Mouse (Mus musculus): ENCODE measurements around the gene Wrnip1.

GRCm38 (mm10) chr13:32801693-32802221, at the start of gene Wrnip1:
- TF ChIP-seq CTCF (conservative IDR thresholded peaks at IDR 0.05; ENCODE audit: low read length) (no peak), NANOG (IDR thresholded peaks at IDR 0.05; ENCODE audit: borderline replicate concordance, low read length) (no peak), POU5F1 (IDR thresholded peaks at IDR 0.05; ENCODE audit: borderline replicate concordance, low read length) (no peak)

All from E14TG2a.4 (cell line).